Mouse (Mus musculus): ENCODE measurements around the gene Ehbp1l1. TPM values are rescaled to one million over a fixed set of nuclear protein-coding genes. Genes with fewer than 3 reads are reported as not detected.
A peak's percentile ranks its signal among the peaks of the same experiment; 100 is the strongest.

The Ehbp1l1 gene
- total RNA-seq (2021): 100 to 1,000 TPM; 124 to 141 TPM
- long read RNA-seq, experiment 1, full-length matches to known transcripts: 63 of 238 reads
- long read RNA-seq, experiment 1, partial matches to known transcripts: 72 of 238 reads
- long read RNA-seq, experiment 1, other reads (novel, unspliced or antisense): 103 of 238 reads
- long read RNA-seq, experiment 2, full-length matches to known transcripts: 51 of 201 reads
- long read RNA-seq, experiment 2, partial matches to known transcripts: 60 of 201 reads
- long read RNA-seq, experiment 2, other reads (novel, unspliced or antisense): 90 of 201 reads

DNA sequence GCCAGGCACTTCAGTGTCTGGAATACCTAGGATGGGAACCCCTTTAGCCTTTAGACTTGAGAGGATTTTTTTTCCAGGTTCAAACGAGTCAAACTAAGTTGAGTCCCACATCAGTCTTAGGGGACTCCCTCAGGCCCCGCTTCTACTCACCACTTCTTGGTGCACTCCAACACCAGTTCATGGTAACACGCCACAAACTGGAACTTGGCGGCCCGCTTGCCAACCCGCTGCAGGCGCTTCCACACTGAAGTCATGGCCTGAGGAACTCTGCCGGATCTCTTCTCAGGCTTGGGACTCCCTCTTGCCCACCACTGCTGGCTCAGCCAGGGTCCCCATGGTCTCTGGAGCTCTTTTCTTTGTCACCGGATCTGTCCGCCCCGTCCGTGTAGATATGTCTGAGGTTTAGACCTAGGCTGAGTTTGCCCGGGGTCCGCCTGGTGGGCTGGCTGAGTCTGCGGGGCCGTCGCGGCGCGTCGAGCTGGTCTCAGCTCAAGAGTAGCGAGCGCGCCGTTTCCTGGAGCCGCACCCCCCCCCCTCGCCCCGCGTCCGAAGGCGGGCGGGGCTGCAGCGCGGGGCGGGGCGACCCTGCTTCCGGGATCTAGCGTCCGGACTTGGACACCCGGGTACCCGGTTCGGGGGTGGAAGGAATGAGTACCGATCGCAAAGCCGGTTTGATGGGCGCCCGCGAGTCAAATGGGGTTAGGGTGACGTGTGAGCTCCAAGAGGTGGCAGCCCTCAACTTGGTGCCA is at the start of gene Ehbp1l1:
Ehbp1l1 (minus strand) TSS at position 551 of the 749 bp plus-strand sequence.
- intact Hi-C loops (cut with DNase I): loop anchor here (2.0 to 5.0 kb wide), 3 partner anchors 15 to 159 kb away; partner anchors contain the start of gene Ap5b1

GRCm38 (mm10) chr19:5770925-5771860 is 45.1 kb upstream of the Ehbp1l1 start, which contains the start of gene Scyl1:
Gene Scyl1, minus strand, starts transcription at chr19:5771419.
- DNase-seq: peak; percentile 97 to 98
- intact Hi-C loops (cut with DNase I): loop anchor here (2.0 to 10.0 kb wide), 2 partner anchors 42 to 364 kb away; partner anchors contain the start of gene Fam89b

More for the DNA sequence above, at the start of gene Ehbp1l1:
- DNase-seq: peak; percentile 84 to 86

DNA sequence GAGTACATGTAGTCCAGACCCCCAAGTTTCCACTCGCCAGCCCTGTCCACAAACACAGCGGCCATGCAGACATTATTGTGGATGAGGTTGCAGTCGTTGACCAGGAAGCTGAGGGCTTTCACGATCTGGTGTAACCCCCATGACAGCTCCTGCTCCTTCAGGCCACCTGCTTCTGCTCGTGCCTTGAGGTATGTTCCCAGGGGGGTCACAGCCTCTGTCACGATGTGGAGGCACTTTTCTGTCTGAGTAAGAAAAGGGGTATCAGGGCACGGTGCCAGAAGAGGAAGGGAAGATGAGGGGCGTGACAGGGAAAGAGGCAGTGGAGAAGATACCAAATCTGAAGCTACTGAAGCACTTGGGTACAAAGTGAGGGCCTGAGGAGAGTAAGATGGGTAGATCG is 44.2 kb upstream of the Ehbp1l1 start:
- DNase-seq: no peak
- intact Hi-C loops (cut with DNase I): loop anchor here (2.0 to 10.0 kb wide), 2 partner anchors 42 to 364 kb away; partner anchors contain the start of gene Fam89b

DNA sequence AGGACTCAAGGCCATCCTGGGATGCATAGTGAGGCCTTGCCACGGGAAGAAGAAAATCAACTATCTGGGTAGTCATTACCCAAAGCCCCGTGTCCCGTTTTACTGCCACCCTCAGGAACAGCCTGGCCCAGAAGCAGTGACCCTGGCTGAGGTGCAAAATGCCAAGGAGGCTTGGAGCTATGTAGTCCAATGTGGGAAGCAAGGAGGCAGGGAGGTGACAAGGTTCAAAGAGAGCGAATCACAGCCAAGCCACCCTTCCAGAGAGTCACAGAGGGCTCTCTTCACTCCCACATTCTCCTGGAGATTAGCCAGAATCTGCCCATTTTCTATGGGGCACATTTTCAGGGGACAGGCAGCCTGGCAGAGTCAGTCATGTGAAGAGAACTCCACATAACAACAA is 41.2 kb upstream of the Ehbp1l1 start:
- intact Hi-C loops (cut with DNase I): no loop called here
- DNase-seq: no peak

- DNase-seq: no peak
- intact Hi-C loops (cut with DNase I): no loop called here
Measured at GRCm38 (mm10) chr19:5763163-5763562, 37.0 kb upstream of the Ehbp1l1 start.

DNA sequence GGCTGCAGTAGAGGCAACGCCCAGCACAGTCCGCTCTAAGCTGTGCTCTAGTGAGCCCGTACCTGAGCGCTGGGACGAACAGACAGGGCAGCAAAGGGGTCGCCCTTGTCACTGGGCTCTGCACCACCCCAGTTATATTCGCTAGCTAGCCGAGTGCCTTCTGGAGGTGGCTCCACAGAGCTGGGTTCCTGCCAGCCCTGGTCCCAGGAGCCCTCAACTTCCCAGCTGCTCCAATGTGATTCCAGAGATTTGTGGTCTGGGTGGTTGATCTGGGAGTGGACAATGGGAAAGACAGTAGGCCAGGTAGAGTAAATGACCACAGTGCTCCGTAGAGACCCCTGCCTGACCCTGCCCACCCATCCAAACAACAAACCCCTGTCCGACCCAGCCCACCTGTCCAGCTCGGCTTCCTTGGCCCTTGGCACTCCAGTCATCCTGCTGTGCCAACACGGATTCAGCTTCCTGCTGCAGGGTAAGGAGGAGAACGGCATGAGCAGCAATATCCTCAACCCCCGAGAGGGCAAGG is 32.8 kb upstream of the Ehbp1l1 start:
- intact Hi-C loops (cut with DNase I): no loop called here
- no peak for DNase-seq

DNA sequence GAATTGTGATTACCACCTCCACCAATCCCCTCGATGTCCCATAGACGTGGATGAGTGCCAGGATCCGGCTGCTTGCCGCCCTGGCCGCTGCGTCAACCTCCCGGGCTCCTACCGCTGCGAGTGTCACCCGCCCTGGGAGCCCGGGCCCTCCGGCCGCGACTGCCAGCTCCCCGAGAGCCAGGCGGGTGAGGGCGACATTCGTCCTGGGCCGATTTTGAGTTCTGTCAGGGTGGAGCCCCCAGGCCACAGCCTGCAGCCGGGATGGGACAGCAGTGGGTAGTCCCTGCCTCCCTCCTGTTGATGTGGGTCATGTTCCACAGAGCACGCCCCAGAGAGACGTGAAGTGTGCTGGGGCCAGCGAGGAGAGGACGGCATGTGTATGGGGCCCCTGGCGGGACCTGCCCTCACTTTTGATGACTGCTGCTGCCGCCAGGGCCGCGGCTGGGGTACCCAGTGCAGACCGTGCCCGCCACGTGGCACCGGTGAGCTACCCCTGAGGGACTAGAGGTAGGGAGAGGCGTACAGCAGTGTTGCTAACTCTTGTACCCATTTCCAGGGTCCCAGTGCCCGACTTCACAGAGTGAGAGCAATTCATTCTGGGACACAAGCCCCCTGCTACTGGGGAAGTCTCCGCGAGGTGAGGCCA is 31.0 kb upstream of the Ehbp1l1 start:
- peak in 1 of 2 experiments; percentile 37 for DNase-seq
- intact Hi-C loops (cut with DNase I): no loop called here

DNA sequence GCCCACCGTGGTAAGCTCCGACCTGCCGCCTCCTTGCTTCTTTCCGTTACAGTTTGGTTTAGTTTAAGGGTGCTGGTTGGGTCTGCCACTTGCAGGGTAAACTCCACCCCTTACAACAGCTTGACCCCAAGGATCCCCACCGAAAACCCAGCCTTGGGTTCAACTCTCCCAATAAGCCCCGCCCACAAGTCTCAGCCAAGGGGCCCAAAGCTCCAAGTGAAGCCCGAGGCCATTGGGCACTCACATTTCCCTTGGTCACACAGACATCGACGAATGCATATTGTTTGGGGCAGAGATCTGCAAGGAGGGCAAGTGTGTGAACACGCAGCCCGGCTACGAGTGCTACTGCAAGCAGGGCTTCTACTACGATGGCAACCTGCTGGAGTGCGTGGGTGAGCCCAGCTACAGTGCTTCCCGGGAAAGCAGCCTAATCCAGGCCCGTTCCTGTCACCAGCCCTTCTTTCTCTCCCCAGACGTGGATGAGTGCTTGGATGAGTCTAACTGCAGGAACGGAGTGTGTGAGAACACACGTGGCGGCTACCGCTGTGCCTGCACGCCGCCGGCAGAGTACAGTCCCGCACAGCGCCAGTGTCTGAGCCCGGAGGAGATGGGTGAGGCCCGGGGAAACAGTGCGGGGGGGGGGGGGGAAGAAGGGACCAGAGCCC is 30.3 kb upstream of the Ehbp1l1 start:
- DNase-seq: no peak
- intact Hi-C loops (cut with DNase I): no loop called here

GRCm38 (mm10) chr19:5751742-5752141 is 25.6 kb upstream of the Ehbp1l1 start:
- DNase-seq: peak in 1 of 2 experiments; percentile 58
- intact Hi-C loops (cut with DNase I): no loop called here

- intact Hi-C loops (cut with DNase I): no loop called here
- no peak for DNase-seq
Measured at GRCm38 (mm10) chr19:5750951-5751350, 24.8 kb upstream of the Ehbp1l1 start.

GRCm38 (mm10) chr19:5749476-5749875 is 23.4 kb upstream of the Ehbp1l1 start:
- no peak for DNase-seq
- intact Hi-C loops (cut with DNase I): no loop called here

- no peak for DNase-seq
- intact Hi-C loops (cut with DNase I): no loop called here
Measured at GRCm38 (mm10) chr19:5746907-5747363, 20.8 kb upstream of the Ehbp1l1 start.

DNA sequence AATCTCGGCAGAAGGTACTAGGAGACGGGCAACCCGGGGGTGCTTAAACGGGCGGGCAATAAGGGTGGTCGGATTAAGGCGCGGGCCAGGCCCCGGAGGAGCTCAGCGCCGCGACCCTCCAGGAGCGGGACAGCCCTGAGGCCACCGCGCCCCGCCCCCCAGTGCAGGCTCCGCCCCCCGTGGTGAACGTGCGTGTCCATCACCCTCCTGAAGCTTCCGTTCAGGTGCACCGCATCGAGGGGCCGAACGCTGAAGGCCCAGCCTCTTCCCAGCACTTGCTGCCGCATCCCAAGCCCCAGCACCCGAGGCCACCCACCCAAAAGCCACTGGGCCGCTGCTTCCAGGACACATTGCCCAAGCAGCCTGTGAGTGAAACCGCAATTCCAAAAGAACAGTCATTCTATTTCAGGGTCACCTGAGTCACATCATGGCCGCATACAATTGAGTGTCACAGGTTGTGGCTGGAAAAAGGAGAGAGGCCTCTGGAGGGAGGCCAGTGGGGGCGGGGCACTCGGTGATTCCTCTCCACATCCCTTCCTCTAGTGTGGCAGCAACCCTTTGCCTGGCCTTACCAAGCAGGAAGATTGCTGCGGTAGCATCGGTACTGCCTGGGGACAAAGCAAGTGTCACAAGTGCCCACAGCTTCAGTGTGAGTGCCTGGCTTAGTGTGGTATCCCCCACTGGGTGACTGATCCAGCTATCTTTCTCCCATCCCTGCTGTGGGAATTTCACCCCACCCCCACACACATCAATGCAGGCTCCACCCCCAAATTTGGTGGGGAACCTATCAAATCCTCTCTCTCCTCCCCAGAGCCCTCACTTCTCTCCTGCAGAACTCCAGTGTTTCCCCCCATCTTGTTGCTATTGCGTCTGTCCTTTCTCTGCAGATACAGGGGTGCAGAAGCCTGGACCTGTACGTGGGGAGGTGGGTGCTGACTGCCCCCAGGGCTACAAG is 19.9 kb upstream of the Ehbp1l1 start:
- intact Hi-C loops (cut with DNase I): no loop called here

DNA sequence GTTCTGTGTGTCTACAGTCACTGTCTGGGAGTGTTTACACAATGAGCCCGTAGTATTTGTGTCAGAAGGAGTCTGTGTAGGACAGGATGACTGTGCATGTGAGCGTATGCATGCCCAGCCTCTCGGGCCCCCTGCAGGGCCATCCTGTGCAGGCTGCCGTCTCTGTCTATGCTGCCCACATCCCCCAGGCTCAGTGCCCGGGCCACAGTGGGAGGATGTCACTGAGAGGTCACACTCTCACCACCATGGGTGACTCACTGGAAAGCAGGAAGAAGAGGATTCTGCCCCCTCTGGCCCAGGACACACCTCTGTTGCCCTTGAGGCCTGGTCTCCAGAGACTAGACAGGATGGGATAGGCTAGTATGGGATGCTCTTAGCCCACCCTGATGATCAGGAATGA is 17.5 kb upstream of the Ehbp1l1 start:
- no peak for DNase-seq
- intact Hi-C loops (cut with DNase I): loop anchor here (5.0 kb wide), 1 partner anchor 34 kb away; no protein-coding TSS in a partner anchor

More for the DNA sequence above, 19.9 kb upstream of the Ehbp1l1 start:
- no peak for DNase-seq

GRCm38 (mm10) chr19:5742241-5742641 is 16.1 kb upstream of the Ehbp1l1 start:
- intact Hi-C loops (cut with DNase I): loop anchor here (5.0 kb wide), 1 partner anchor 35 kb away; no protein-coding TSS in a partner anchor
- DNase-seq: no peak

DNA sequence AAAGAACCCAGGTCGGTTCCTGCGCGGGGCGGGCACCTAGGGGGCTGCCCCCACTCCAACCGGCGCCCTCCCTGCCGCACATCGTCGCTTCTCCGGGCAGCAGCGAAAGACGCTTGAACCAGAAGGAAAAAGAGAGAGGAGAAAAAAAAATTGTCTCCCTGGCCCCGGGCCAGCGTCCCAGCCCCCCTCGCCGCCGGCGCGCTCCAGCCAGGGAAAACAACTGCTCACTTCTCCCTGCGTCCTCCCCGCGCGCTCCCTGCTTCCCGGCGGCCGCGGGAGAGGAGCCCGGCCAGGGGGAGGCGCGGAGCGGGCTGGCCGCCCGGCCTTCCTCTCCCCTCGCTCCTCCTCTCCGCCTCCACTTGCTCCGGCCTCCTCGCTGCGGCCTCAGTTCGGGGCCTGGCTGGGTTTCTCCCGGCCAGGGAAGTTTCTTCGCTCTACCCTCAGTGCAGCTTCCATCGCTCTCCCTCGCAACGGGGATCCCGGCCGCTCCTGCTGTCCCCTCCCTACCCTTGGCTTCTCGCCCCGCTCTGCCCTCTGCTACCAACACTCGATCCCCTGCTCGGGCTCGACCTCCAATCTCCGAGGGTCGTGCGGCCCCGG is 15.6 kb upstream of the Ehbp1l1 start:
- intact Hi-C loops (cut with DNase I): loop anchor here (5.0 kb wide), 1 partner anchor 36 kb away; no protein-coding TSS in a partner anchor
- peak; percentile 88 to 89 for DNase-seq

All from heart, postnatal 14 days (tissue).